Mouse (Mus musculus) spleen, adult 2 months (tissue): ENCODE results near the gene Arhgef17.

Source experiments
- CTCF ChIP-seq: fragments of 200-500 bp; IDR thresholded peaks from 2 replicates; pipeline ENCODE4 v1.5.1; 2011; ENCODE audit warnings: mild to moderate bottlenecking, inconsistent platforms; ENCODE audit not compliant: insufficient read depth, insufficient read length, insufficient replicate concordance; ENCODE audit errors: extremely low read depth
- POLR2A ChIP-seq: fragments of 200-500 bp; IDR thresholded peaks from 2 replicates; pipeline ENCODE4 v1.6.1; 2011; ENCODE audit warnings: low read depth, low read length, inconsistent platforms

GRCm38 (mm10) chr7:100928456-100928855, 3.5 kb downstream of the Arhgef17 start:
- TF ChIP-seq CTCF (no peak), POLR2A (no peak)
